Mouse (Mus musculus) erythroblast, embryonic 14.5 days (primary cell): ENCODE measurements around the gene Slc8a1.

Experiments used
- GATA1 ChIP-seq: IDR thresholded peaks from 2 replicates; pipeline ENCODE4 v1.6.1; 2012; ENCODE audit warnings: low read length, inconsistent platforms, mixed read lengths
- TAL1 ChIP-seq: IDR thresholded peaks from 3 replicates; pipeline ENCODE4 v1.6.1; 2012; ENCODE audit warnings: low read length, inconsistent platforms, mixed read lengths

DNA sequence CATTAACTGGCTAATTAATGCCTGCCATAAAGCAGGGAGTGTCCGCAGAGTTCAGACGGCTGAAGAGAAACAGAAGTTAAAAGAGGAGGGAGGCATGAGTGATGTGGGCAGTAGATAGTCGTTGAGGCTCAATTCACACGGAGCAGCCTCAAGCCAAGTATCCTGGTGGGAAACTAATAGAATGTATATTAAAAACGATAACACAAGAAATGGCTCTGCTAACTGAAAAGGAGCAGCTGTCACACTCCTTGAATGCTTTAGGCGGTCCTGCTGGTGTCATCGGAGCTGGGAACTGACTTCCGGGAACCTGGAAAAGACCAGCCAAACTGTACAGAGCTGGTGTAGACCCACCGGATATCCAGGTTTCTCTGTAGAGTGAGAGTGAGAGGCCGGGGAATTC is 39.4 kb downstream of the Slc8a1 start:
- no peak for TF ChIP-seq TAL1
- TF ChIP-seq GATA1: no peak
